Mouse (Mus musculus): ENCODE results near the gene Olfr135.

- TF ChIP-seq CTCF (IDR thresholded peaks at IDR 0.05; ENCODE audit: low read depth, low read length) (no peak), POLR2A (IDR thresholded peaks at IDR 0.05; ENCODE audit: insufficient read depth, low read length) (no peak), EP300 (IDR thresholded peaks at IDR 0.05; ENCODE audit: insufficient read depth, low read depth, low read length) (no peak)
Observed at GRCm38 (mm10) chr17:38171088-38171487, 33.0 kb upstream of the Olfr135 start, which contains the start of gene Olfr134.

Measured in ES-Bruce4 (cell line).